Mouse (Mus musculus): ENCODE measurements at regions not wholly inside any gene's neighbourhood (a gene's known extent, or its start where the extent isn't known, plus 50 kb on each side); places are given as distances from the start of the nearest gene placed in this dataset.

DNA sequence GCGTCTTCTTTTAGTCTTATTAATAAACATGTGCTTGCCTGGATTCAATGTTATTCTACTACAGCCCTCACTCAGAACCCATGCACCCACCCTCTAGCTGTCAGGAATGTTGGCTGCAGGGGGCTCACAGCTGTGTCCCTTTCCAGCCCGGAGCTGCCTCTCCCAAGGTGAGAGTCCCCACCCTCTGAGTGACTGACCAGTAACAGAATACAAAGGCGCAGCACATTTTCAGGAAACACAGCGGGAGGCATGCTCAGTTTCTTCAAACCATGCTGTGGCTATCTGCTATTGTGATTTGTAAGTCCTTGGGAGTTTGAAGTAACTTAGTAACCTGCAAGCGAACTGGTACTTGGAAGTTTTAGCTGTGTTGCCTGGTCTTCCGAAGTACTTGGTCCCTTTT, 93.1 kb upstream of the Gm765 start:
- TF ChIP-seq CTCF (IDR thresholded peaks at IDR 0.05; ENCODE audit: insufficient read depth, low read depth, low read length) = no peak
- TF ChIP-seq POLR2A (IDR thresholded peaks at IDR 0.05; ENCODE audit: insufficient read depth, low read depth, low read length) = no peak
